Mouse (Mus musculus): ENCODE data around the gene Ggt6.
A peak's percentile ranks its signal among the peaks of the same experiment; 100 is the strongest.
"Not testable (repeated sequence)": the region's sequence is repeated elsewhere in the genome, so short reads cannot be mapped to it uniquely, and the experiment has no call there.

Ggt6 gene

DNA sequence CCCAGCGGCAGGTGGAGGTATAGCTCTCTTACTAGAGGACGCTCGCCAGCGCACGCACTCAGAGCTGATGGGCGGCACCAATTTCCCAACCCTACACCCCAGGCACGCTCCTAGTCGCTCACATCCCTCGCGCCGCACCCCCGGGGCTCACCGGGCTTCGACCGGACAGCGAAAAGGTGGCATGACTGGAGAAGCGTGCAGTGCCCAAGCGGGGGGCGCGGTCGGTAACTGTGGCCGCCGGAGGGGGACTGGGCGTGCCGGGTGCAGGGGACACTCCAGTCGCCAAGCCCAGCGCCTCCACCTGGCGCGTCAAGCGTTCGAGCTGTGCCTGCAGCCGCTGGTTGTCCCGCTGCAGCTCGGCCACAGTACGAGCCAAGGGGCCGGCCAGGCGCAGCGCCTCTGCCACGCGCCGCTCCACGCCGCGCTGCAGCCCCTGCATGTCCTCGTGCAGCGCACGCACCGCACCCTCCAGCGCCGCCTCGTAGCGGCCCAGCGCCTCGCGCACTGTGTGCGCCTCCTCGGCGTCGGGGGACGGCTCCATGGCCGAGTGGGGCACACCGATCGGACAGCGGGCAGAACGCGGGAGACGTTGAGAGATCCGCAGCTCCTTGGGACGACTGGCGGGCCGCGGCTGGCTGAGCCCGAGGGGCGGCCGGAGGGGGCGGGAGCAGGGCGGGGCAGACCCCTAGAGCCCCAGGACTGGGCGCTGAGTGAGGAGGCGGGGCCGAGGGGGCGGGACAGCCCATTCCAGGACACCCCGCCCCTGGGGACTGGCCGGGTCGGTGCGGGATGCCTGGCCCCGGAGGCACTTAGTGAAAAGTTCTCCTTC lies 24.0 kb upstream of the Ggt6 start, which contains the start of gene Smtnl2:
Gene Smtnl2, minus strand, starts transcription at position 621 of the 829 bp plus-strand sequence.
- DNase-seq, result peak; percentile 61

DNA sequence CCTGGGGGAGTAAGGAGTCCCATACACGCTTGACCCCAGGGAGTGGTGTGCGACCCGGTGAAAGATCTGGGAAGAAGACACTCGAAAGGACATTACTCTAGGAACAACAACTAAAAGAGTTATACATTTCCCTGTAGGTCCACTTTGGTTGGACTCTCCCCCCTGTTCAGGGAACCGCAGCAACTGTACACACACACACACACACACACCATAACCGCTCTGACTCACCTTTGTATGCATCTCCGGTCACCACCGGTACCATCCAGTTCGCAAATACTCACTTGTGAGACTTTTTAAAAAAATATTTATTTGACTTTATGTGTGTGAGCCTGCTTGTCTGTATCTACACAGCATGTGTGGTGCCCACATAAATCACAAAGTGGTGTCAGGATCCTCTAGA lies 23.4 kb upstream of the Ggt6 start:
- no peak for DNase-seq

- no peak for DNase-seq
These were observed 22.3 kb upstream of the Ggt6 start for GRCm38 (mm10) chr11:72413016-72413415.

GRCm38 (mm10) chr11:72413601-72414190 lies 21.6 kb upstream of the Ggt6 start:
- no peak for DNase-seq

GRCm38 (mm10) chr11:72415155-72415554 lies 20.2 kb upstream of the Ggt6 start:
- DNase-seq, result no peak

DNA sequence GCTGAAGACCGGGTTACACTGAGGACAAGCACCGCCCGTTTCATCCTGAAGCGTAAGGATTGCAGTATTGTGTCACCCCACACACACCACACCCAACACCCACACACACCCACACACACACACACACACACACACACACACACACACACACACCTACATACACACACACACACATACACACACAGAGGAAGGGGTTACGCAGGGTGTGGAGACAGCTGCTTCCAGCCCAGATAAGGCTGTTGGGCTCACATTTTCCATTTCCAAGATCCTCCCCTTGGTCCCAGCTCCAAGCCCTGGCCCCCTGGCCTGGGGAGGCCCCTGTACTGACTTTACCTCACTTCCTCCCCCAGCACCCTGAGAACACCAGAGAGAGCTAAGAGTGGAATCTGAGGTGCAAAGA lies 18.7 kb upstream of the Ggt6 start:
- DNase-seq, result no peak

GRCm38 (mm10) chr11:72417376-72417775 lies 17.9 kb upstream of the Ggt6 start:
- DNase-seq, result no peak

GRCm38 (mm10) chr11:72418227-72418626 lies 17.1 kb upstream of the Ggt6 start:
- no peak for DNase-seq

DNA sequence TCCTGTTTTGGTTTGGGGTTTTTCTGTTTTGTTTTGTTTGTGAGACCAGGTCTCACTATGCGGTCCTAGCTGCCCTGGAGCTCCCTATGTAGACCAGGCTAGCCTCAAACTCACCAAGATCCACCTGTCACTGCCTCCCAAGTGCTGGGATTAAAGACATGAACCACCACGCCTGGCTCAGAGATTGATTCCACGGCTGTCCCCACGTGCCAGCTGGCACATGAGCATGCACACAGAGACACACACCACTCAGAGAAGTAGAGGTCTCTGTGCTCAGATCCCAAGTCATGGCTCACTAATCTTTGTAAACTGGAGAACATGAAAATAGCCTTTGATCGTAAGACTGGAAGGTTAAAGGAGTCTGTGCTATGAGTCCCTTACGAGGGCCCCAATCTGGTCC lies 16.3 kb upstream of the Ggt6 start:
- DNase-seq, result no peak

GRCm38 (mm10) chr11:72420460-72421122 lies 14.7 kb upstream of the Ggt6 start:
- DNase-seq, result no peak

DNA sequence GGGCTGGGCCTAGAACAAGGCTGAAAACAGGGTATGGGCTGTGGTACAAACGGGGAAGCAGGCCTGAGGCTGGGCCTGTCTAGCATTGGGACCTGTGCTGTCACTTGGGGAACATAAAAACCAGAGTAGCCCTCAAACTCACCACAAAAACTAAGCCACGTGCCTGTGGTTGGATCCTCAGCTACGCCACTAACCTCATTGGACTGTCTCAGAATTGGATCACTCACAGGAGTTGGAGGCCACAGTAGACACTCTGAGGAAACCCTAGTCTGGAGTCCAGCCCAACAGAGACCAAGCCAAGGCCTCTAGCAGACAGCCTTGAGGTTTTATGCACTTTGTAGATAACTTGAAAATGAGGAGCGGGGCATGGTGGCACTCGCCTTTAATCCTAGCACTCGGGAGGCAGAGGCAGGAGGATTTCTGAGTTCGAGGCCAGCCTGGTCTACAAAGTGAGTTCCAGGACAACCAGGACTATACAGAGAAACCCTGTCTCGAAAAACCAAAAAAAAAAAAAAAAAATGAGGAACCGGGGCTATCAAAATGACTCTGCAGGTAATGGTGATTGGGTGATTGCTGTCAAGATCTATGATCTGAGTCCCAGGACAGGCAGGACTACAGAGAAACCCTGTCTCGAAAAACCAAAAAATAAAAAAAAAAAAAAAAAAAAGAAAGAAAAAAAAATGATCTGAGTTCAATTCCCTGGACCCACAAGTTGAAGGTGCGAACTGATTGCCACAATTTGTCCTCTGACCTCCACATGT lies 13.6 kb upstream of the Ggt6 start:
- no peak for DNase-seq

DNA sequence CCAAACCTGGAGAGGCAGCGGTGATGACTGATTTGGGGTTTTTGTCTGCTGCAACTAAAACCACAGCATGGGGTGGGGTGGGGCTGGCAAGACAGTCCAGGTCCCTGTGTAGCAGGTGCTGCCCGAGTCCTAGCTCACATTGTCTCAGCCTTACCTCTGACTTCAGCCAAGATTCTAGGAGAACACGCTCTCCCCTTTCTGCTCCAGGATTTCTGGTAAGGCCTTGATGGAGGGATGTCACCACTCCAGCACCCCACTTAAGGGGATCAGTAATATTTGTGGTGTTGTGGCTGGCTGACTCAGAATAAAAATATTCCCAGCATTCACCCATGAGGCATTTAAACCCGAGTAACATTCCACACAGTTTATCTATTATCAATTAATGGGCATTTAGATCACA lies 11.6 kb upstream of the Ggt6 start:
- no peak for DNase-seq

GRCm38 (mm10) chr11:72425201-72425600 lies 10.1 kb upstream of the Ggt6 start:
- DNase-seq, result no peak

- DNase-seq, result no peak
These were observed 8.4 kb upstream of the Ggt6 start for GRCm38 (mm10) chr11:72426884-72427283.

- DNase-seq, result peak; percentile 88
These were observed 6.6 kb upstream of the Ggt6 start for GRCm38 (mm10) chr11:72428694-72429093.

- peak; percentile 77 for DNase-seq
These were observed 6.0 kb upstream of the Ggt6 start for GRCm38 (mm10) chr11:72429288-72429690.

DNA sequence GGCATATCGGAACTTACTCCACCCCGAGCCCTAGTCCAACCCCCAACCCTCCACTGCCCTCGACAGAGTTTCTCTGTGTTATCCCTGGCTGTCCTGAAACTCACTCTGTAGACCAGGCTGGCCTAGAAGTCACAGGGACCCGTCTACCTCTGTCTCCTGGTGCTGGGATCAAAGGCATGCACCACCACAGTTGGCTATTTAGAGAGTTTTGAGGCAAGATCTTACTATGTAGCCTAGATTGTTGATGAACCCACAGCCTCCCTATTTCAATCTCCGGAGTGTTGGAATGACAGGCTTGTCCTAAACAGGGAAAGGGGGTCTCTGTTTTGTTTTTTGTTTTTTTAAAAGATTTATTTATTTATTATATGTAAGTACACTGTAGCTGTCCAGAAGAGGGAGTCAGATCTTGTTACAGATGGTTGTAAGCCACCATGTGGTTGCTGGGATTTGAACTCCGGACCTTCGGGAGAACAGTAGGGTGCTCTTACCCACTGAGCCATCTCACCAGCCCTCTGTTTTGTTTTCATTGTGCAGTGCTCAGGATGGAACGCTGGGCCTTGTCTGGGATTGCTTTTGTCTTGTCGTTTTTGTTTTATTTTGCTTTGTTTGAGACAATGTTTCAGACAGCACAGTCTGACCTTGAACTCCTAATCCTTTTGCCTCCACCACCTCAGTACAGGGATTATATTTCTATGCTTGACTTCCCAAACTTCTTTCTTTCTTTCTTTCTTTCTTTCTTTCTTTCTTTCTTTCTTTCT lies 4.8 kb upstream of the Ggt6 start:
- DNase-seq, result not testable (repeated sequence)

DNA sequence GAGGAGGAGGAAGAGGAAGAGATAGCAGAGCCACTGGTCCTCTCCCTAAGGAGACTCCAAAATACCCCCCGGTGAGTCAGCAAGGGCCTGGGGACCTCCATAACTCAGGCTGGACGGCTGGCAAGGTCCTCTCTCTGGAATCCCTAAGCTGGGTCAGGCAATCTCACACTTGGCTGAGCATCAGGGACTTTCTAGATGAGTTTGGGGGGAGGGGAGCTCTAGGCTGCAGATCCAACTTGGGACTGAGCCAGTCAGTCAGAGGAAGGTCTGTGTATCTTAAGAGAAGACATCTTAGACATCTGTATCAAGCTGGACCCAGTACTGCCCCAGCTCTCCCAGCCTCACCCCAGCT lies 344 bp downstream of the Ggt6 start:
- DNase-seq, result no peak

DNA sequence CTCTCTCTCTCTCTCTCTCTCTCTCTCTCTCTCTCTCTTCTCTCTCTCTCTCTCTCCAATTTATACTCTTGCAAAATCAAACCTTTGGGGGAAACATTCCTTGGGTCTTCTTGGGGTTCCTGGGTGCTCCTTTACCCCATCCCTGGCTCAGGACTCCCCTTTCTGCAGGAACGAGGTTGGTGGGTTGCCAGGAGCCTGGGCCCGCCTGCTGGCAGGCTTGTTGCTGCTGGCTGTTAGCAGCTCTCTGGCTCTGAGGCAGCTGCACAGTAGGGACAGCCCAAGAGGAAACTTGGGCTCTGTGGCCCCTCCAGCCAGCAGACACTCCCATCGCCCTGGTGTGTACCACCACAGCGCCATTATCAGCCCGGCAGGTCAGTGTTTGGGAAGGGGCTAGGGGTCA lies 945 bp downstream of the Ggt6 start:
- no peak for DNase-seq

DNA sequence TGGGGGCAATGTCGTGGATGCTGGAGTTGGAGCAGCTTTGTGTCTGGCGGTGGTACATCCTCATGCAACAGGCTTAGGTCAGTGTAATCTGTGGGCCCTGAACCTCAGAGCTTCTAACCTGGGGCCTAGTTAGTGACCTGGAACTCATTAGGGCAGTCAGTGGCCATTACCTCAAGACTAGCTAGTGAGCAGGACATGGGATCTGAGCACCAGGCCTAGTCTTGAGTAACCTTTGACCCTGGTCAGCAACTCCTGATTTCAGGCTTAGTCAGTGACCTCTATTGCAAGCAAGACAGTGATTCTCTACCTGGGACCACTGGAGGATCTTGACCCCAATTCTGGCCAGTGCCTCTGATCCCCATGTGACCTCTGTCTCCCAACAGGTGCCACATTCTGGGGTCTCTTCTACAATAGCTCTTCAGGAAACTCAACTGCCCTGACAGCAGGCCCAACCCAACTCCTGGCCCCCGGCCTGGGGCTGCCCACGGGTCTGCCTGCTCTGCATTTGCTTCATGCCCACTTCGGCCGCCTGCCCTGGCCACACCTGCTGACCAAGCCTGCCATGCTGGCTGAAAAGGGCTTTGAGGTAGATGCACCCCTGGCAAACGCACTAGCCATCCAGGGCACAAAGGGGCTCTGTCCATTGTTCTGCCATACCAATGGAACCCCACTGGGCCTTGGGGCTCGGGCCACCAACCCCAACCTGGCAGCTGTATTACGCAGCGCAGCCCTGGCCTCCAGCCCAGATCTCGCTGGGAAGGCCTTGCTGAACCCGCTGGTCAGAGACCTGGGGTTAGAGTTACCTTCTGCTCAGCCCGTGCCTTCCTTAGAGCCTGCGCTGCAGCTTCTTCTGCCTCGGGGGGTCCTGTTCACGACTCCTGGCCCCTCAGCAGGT lies 1.7 kb downstream of the Ggt6 start:
- no peak for DNase-seq

- DNase-seq, result no peak
These were observed 3.1 kb downstream of the Ggt6 start for GRCm38 (mm10) chr11:72438411-72438810.

- not testable (repeated sequence) for DNase-seq
These were observed 5.3 kb downstream of the Ggt6 start for GRCm38 (mm10) chr11:72440597-72440964.

Measured in thymus, postnatal 4 days (tissue).